Mouse (Mus musculus): ENCODE results near the gene Tex44. TPM values are rescaled to one million over a fixed set of nuclear protein-coding genes. Genes with fewer than 3 reads are reported as not detected.

The Tex44 gene
- polyA plus RNA-seq (2015; fragmentation: Illumina TruSeq; extraction: RNeasy Lipid Tissue Mini Kit (QIAGEN cat#74804); ENCODE audit: insufficient read depth, low replicate concordance) = not detected

DNA sequence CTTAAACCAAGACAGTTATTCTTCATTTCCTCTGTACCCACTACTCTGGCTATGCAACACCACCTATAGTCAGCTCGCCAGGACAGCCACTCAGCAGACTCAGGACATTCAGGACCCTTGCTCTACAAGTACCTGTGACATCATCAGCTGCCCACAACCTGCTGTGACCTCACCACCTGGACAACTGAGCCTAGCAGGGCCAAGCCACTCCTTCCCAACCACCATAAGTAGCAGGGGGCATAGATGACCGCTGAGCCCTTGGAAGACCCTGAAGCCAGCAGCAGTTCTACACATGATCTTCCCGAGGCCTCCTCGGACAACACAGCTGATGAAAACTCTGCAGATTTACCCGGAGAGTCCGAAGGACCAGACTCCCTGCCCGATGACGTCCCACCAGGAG lies at the start of gene Tex44, which contains the start of gene Nmur1:
Gene Tex44, plus strand, starts transcription at position 202 of the 400 bp plus-strand sequence.
Gene Nmur1, minus strand, starts transcription at position 101 of the 400 bp plus-strand sequence.

Other genes starting within 250 kb of the Tex44 start
- 1.4 TPM for gene B3gnt7, start 123.5 kb upstream of the Tex44 start, polyA plus RNA-seq (2015; fragmentation: Illumina TruSeq; extraction: RNeasy Lipid Tissue Mini Kit (QIAGEN cat#74804); ENCODE audit: insufficient read depth, low replicate concordance)
- 449 TPM for gene Ncl, start 66.9 kb upstream of the Tex44 start, polyA plus RNA-seq (2015; fragmentation: Illumina TruSeq; extraction: RNeasy Lipid Tissue Mini Kit (QIAGEN cat#74804); ENCODE audit: insufficient read depth, low replicate concordance)
- not detected for gene Nmur1, start 101 bp upstream of the Tex44 start, polyA plus RNA-seq (2015; fragmentation: Illumina TruSeq; extraction: RNeasy Lipid Tissue Mini Kit (QIAGEN cat#74804); ENCODE audit: insufficient read depth, low replicate concordance)
- gene Ptma, start 100.4 kb downstream of the Tex44 start, polyA plus RNA-seq (2015; fragmentation: Illumina TruSeq; extraction: RNeasy Lipid Tissue Mini Kit (QIAGEN cat#74804); ENCODE audit: insufficient read depth, low replicate concordance) = 2,031 TPM
- 34.6 TPM for gene Pde6d, start 156.3 kb downstream of the Tex44 start, polyA plus RNA-seq (2015; fragmentation: Illumina TruSeq; extraction: RNeasy Lipid Tissue Mini Kit (QIAGEN cat#74804); ENCODE audit: insufficient read depth, low replicate concordance)
- gene Cops7b, start 156.6 kb downstream of the Tex44 start, polyA plus RNA-seq (2015; fragmentation: Illumina TruSeq; extraction: RNeasy Lipid Tissue Mini Kit (QIAGEN cat#74804); ENCODE audit: insufficient read depth, low replicate concordance) = 17.0 TPM
- not detected for gene Nppc, start 244.2 kb downstream of the Tex44 start, polyA plus RNA-seq (2015; fragmentation: Illumina TruSeq; extraction: RNeasy Lipid Tissue Mini Kit (QIAGEN cat#74804); ENCODE audit: insufficient read depth, low replicate concordance)